Mouse (Mus musculus): ENCODE data around the gene Tubb2a. TPM values are rescaled to one million over a fixed set of nuclear protein-coding genes. Genes with fewer than 3 reads are reported as not detected.

Tubb2a gene
- total and polyA plus RNA-seq, 3 experiments = 4.4 to 63.8 (median 16.7) TPM

GRCm38 (mm10) chr13:34087052-34087812, 9.4 kb upstream of the Tubb2a start:
- no peak for ATAC-seq (ENCODE audit: extremely low read depth, insufficient number of reproducible peaks, low FRiP score, poor library complexity, severe bottlenecking)
- H3K27me3 ChIP-seq (ENCODE audit: insufficient read depth, low read length) = peaks cover 29% of the 10 kb centered on the region
- DNase-seq (ENCODE audit: low spot score) = no peak
- peaks cover 2% of the 10 kb centered on the region; the same call in 1 of the 2 replicates for H3K4me1 ChIP-seq (ENCODE audit: insufficient read depth, low read depth, low read length)
- no peaks in the 10 kb centered on the region for H3K9me3 ChIP-seq (replicated peaks)
- no peak overlapping the region for H3K4me3 ChIP-seq (ENCODE audit: low read depth, low read length)
- TF ChIP-seq CTCF (IDR thresholded peaks at IDR 0.05; ENCODE audit: low read depth, low read length) = no peak
- TF ChIP-seq TAL1 (conservative IDR thresholded peaks at IDR 0.05; ENCODE audit: low read depth, low read length) = no peak
- no peak for TF ChIP-seq GATA1 (IDR thresholded peaks at IDR 0.05; ENCODE audit: borderline replicate concordance, low read length)
- no peak for TF ChIP-seq GATA2 (IDR thresholded peaks at IDR 0.05; ENCODE audit: borderline replicate concordance, low read depth, low read length)
- TF ChIP-seq POLR2AphosphoS5 (IDR thresholded peaks at IDR 0.05; ENCODE audit: insufficient replicate concordance, low read depth, low read length) = no peak
- H3K36me3 ChIP-seq (replicated peaks) = no peaks in the 10 kb centered on the region

- Histone ChIP-seq H3K4me3 (ENCODE audit: low read depth, low read length) (no peak overlapping the region), H3K36me3 (replicated peaks) (no peaks in the 10 kb centered on the region), H3K4me1 (ENCODE audit: insufficient read depth, low read depth, low read length) (peaks cover 2% of the 10 kb centered on the region; the same call in 1 of the 2 replicates), H3K9me3 (replicated peaks) (no peaks in the 10 kb centered on the region), H3K27me3 (ENCODE audit: insufficient read depth, low read length) (peaks cover 37% of the 10 kb centered on the region)
- ATAC-seq (ENCODE audit: extremely low read depth, insufficient number of reproducible peaks, low FRiP score, poor library complexity, severe bottlenecking) (no peak), DNase-seq (ENCODE audit: low spot score) (no peak)
- no peak for TF ChIP-seq TAL1 (conservative IDR thresholded peaks at IDR 0.05; ENCODE audit: low read depth, low read length)
- no peak for TF ChIP-seq GATA2 (IDR thresholded peaks at IDR 0.05; ENCODE audit: borderline replicate concordance, low read depth, low read length)
- no peak for TF ChIP-seq GATA1 (IDR thresholded peaks at IDR 0.05; ENCODE audit: borderline replicate concordance, low read length)
- TF ChIP-seq CTCF (IDR thresholded peaks at IDR 0.05; ENCODE audit: low read depth, low read length) = no peak
- TF ChIP-seq POLR2AphosphoS5 (IDR thresholded peaks at IDR 0.05; ENCODE audit: insufficient replicate concordance, low read depth, low read length) = no peak
These were observed 6.4 kb upstream of the Tubb2a start for GRCm38 (mm10) chr13:34084026-34084750.

- no peak for TF ChIP-seq GATA1 (IDR thresholded peaks at IDR 0.05; ENCODE audit: borderline replicate concordance, low read length)
- no peak for TF ChIP-seq CTCF (IDR thresholded peaks at IDR 0.05; ENCODE audit: low read depth, low read length)
- no peak for TF ChIP-seq POLR2AphosphoS5 (IDR thresholded peaks at IDR 0.05; ENCODE audit: insufficient replicate concordance, low read depth, low read length)
- TF ChIP-seq TAL1 (conservative IDR thresholded peaks at IDR 0.05; ENCODE audit: low read depth, low read length) = no peak
- TF ChIP-seq GATA2 (IDR thresholded peaks at IDR 0.05; ENCODE audit: borderline replicate concordance, low read depth, low read length) = no peak
- ATAC-seq (ENCODE audit: extremely low read depth, insufficient number of reproducible peaks, low FRiP score, poor library complexity, severe bottlenecking) (no peak), DNase-seq (ENCODE audit: low spot score) (no peak)
- Histone ChIP-seq H3K9me3 (replicated peaks) (no peaks in the 10 kb centered on the region), H3K4me3 (ENCODE audit: low read depth, low read length) (no peak overlapping the region), H3K36me3 (replicated peaks) (no peaks in the 10 kb centered on the region), H3K27me3 (ENCODE audit: insufficient read depth, low read length) (peaks cover 28% of the 10 kb centered on the region), H3K4me1 (ENCODE audit: insufficient read depth, low read depth, low read length) (peaks cover 19% of the 10 kb centered on the region)
These were observed 4.1 kb upstream of the Tubb2a start for GRCm38 (mm10) chr13:34081926-34082325.

- Histone ChIP-seq H3K4me3 (ENCODE audit: low read depth, low read length) (no peak overlapping the region), H3K27me3 (ENCODE audit: insufficient read depth, low read length) (peaks cover 20% of the 10 kb centered on the region), H3K36me3 (replicated peaks) (peaks cover 8% of the 10 kb centered on the region), H3K4me1 (ENCODE audit: insufficient read depth, low read depth, low read length) (peaks cover 25% of the 10 kb centered on the region), H3K9me3 (replicated peaks) (no peaks in the 10 kb centered on the region)
- no peak for DNase-seq (ENCODE audit: low spot score)
- no peak for ATAC-seq (ENCODE audit: extremely low read depth, insufficient number of reproducible peaks, low FRiP score, poor library complexity, severe bottlenecking)
- TF ChIP-seq TAL1 (conservative IDR thresholded peaks at IDR 0.05; ENCODE audit: low read depth, low read length) (no peak), GATA1 (IDR thresholded peaks at IDR 0.05; ENCODE audit: borderline replicate concordance, low read length) (no peak), CTCF (IDR thresholded peaks at IDR 0.05; ENCODE audit: low read depth, low read length) (no peak), POLR2AphosphoS5 (IDR thresholded peaks at IDR 0.05; ENCODE audit: insufficient replicate concordance, low read depth, low read length) (no peak), GATA2 (IDR thresholded peaks at IDR 0.05; ENCODE audit: borderline replicate concordance, low read depth, low read length) (no peak)
These were observed 2.0 kb upstream of the Tubb2a start for GRCm38 (mm10) chr13:34079801-34080200.

- Histone ChIP-seq H3K9me3 (replicated peaks) (no peaks in the 10 kb centered on the region), H3K4me3 (ENCODE audit: low read depth, low read length) (no peak overlapping the region; the same call in 1 of the 2 replicates), H3K27me3 (ENCODE audit: insufficient read depth, low read length) (peaks cover 16% of the 10 kb centered on the region), H3K36me3 (replicated peaks) (peaks cover 10% of the 10 kb centered on the region), H3K4me1 (ENCODE audit: insufficient read depth, low read depth, low read length) (peaks cover 23% of the 10 kb centered on the region)
- no peak for DNase-seq (ENCODE audit: low spot score)
- ATAC-seq (ENCODE audit: extremely low read depth, insufficient number of reproducible peaks, low FRiP score, poor library complexity, severe bottlenecking) = no peak
- no peak for TF ChIP-seq GATA1 (IDR thresholded peaks at IDR 0.05; ENCODE audit: borderline replicate concordance, low read length)
- TF ChIP-seq TAL1 (conservative IDR thresholded peaks at IDR 0.05; ENCODE audit: low read depth, low read length) = no peak
- no peak for TF ChIP-seq GATA2 (IDR thresholded peaks at IDR 0.05; ENCODE audit: borderline replicate concordance, low read depth, low read length)
- TF ChIP-seq POLR2AphosphoS5 (IDR thresholded peaks at IDR 0.05; ENCODE audit: insufficient replicate concordance, low read depth, low read length) = no peak
- no peak for TF ChIP-seq CTCF (IDR thresholded peaks at IDR 0.05; ENCODE audit: low read depth, low read length)
These were observed 883 bp upstream of the Tubb2a start for GRCm38 (mm10) chr13:34078500-34079280.
